Mouse (Mus musculus): ENCODE measurements around the gene Clstn2. TPM values are rescaled to one million over a fixed set of nuclear protein-coding genes. Genes with fewer than 3 reads are reported as not detected.

Clstn2 gene
- polyA plus RNA-seq, 1 experiment from 2014 or later = 0.54 TPM

DNA sequence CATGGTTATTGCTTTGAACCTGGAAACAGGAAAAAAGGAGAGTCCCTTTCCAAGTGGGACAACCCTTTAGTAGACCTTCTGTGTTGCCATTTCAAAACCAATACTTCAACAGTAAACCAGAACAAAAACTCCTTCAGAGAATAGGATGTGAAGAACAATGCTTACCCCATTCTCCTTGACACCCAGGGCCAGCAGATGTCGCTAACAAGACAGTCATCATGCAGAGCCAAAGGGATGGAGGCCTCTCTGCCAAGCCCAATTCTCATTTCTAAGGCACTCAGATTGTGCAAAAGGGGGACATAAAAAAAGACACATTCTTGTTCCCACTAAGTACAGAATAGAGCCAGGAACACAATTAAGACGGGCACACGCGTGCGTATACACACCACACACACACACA lies 16.4 kb downstream of the Clstn2 start:
- H3K9ac ChIP-seq = no peak overlapping the region
- H3K27me3 ChIP-seq (replicated peaks) = no peaks in the 10 kb centered on the region
- H3K4me1 ChIP-seq = no peaks in the 10 kb centered on the region
- 77% methylated on average over 5 of the region's 5 CpGs for WGBS (ENCODE audit: insufficient replicate concordance)
- no peaks in the 10 kb centered on the region for H3K9me3 ChIP-seq (replicated peaks)
- no peaks in the 10 kb centered on the region for H3K36me3 ChIP-seq
- no peak overlapping the region for H3K4me2 ChIP-seq
- no peak overlapping the region for H3K4me3 ChIP-seq
- H3K27ac ChIP-seq = no peak overlapping the region
- ATAC-seq = no peak

GRCm38 (mm10) chr9:97996349-97996748 lies 36.6 kb downstream of the Clstn2 start:
- Histone ChIP-seq H3K9me3 (replicated peaks) (no peaks in the 10 kb centered on the region), H3K36me3 (no peaks in the 10 kb centered on the region), H3K4me3 (no peak overlapping the region), H3K9ac (no peak overlapping the region), H3K27me3 (replicated peaks) (no peaks in the 10 kb centered on the region), H3K4me2 (no peak overlapping the region), H3K27ac (no peak overlapping the region), H3K4me1 (no peaks in the 10 kb centered on the region)
- WGBS (ENCODE audit: insufficient replicate concordance) = 64% methylated on average over 5 of the region's 5 CpGs
- no peak for ATAC-seq

GRCm38 (mm10) chr9:97995723-97996122 lies 37.3 kb downstream of the Clstn2 start:
- H3K36me3 ChIP-seq = no peaks in the 10 kb centered on the region
- ATAC-seq = no peak
- no peaks in the 10 kb centered on the region for H3K9me3 ChIP-seq (replicated peaks)
- no peak overlapping the region for H3K4me3 ChIP-seq
- H3K4me1 ChIP-seq = no peaks in the 10 kb centered on the region
- 56% methylated on average over 4 of the region's 4 CpGs for WGBS (ENCODE audit: insufficient replicate concordance)
- no peaks in the 10 kb centered on the region for H3K27me3 ChIP-seq (replicated peaks)
- no peak overlapping the region for H3K9ac ChIP-seq
- H3K27ac ChIP-seq = no peak overlapping the region
- H3K4me2 ChIP-seq = no peak overlapping the region

GRCm38 (mm10) chr9:97992131-97992530 lies 40.9 kb downstream of the Clstn2 start:
- no peak overlapping the region for H3K4me2 ChIP-seq
- no peak overlapping the region for H3K27ac ChIP-seq
- no peak for ATAC-seq
- 36% methylated on average over 4 of the region's 4 CpGs for WGBS (ENCODE audit: insufficient replicate concordance)
- H3K9ac ChIP-seq = no peak overlapping the region
- H3K9me3 ChIP-seq (replicated peaks) = no peaks in the 10 kb centered on the region
- no peaks in the 10 kb centered on the region for H3K27me3 ChIP-seq (replicated peaks)
- no peak overlapping the region for H3K4me3 ChIP-seq
- no peaks in the 10 kb centered on the region for H3K4me1 ChIP-seq
- no peaks in the 10 kb centered on the region for H3K36me3 ChIP-seq

- no peaks in the 10 kb centered on the region for H3K9me3 ChIP-seq (replicated peaks)
- H3K4me2 ChIP-seq = no peak overlapping the region
- no peaks in the 10 kb centered on the region for H3K4me1 ChIP-seq
- no peaks in the 10 kb centered on the region for H3K36me3 ChIP-seq
- H3K4me3 ChIP-seq = no peak overlapping the region
- H3K27ac ChIP-seq = no peak overlapping the region
- WGBS (ENCODE audit: insufficient replicate concordance) = 69% methylated on average over 3 of the region's 3 CpGs
- ATAC-seq = no peak
- no peak overlapping the region for H3K9ac ChIP-seq
- H3K27me3 ChIP-seq (replicated peaks) = no peaks in the 10 kb centered on the region
Observed at GRCm38 (mm10) chr9:97977339-97977738, 55.6 kb downstream of the Clstn2 start.

DNA sequence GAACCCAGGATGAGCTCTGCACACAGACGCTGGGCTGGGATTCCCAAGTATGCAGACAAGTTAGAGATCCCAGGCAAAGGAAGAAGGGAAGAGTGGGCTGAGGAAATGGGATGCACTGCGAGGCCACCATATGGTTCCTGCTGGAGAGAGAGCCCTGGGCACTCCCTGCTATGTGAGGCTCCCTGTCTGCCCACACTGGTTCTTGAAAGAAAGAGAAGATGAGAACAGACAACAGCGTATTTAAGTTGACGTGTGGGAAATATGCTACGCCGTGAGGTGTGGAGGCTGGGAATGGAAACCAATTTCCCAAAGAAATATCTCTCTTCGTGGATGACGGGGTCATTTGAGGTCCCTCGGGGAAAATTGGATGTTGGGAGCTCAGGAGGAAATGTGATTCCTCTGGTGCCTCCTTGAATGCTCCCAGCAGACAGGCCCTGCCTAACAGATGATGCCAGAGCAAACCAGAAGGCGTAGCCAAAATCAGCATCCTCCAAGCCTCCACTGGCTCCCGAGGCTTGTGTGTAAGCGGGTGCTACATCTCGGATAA lies 58.1 kb downstream of the Clstn2 start:
- Histone ChIP-seq H3K9ac (no peak overlapping the region), H3K4me2 (no peak overlapping the region), H3K4me3 (no peak overlapping the region), H3K27me3 (replicated peaks) (no peaks in the 10 kb centered on the region), H3K27ac (no peak overlapping the region), H3K9me3 (replicated peaks) (no peaks in the 10 kb centered on the region), H3K36me3 (no peaks in the 10 kb centered on the region), H3K4me1 (no peaks in the 10 kb centered on the region)
- ATAC-seq = no peak
- 63% methylated on average over 13 of the region's 13 CpGs for WGBS (ENCODE audit: insufficient replicate concordance)

DNA sequence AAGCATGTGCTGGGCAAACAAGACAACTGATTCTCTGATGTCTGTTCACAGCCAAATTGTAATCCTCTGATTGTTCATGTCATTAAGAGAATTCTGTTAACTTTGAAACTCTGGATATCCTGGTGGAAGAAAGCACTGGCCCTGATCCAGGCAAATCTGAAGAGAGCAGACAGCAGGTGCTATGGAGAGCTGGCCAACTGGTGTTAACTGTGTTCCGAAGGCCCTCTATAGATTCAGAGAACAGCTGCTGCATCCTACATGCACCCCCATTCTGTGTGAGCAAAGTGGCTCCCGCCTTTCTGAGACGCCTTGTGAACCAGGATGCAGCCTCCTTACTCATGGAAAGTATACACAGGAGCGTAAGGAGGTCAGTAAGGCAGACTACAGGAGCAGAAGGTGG lies 66.3 kb downstream of the Clstn2 start:
- Histone ChIP-seq H3K9me3 (replicated peaks) (no peaks in the 10 kb centered on the region), H3K4me2 (no peak overlapping the region), H3K27ac (no peak overlapping the region), H3K27me3 (replicated peaks) (no peaks in the 10 kb centered on the region), H3K36me3 (no peaks in the 10 kb centered on the region), H3K9ac (no peak overlapping the region), H3K4me1 (no peaks in the 10 kb centered on the region), H3K4me3 (no peak overlapping the region)
- ATAC-seq = no peak
- WGBS (ENCODE audit: insufficient replicate concordance) = 73% methylated on average over 4 of the region's 4 CpGs

GRCm38 (mm10) chr9:97957508-97957907 lies 75.5 kb downstream of the Clstn2 start:
- Histone ChIP-seq H3K9ac (no peak overlapping the region), H3K9me3 (replicated peaks) (no peaks in the 10 kb centered on the region), H3K4me2 (no peak overlapping the region), H3K27ac (no peak overlapping the region), H3K4me1 (no peaks in the 10 kb centered on the region), H3K4me3 (no peak overlapping the region), H3K27me3 (replicated peaks) (no peaks in the 10 kb centered on the region), H3K36me3 (no peaks in the 10 kb centered on the region)
- WGBS (ENCODE audit: insufficient replicate concordance) = 71% methylated on average over 8 of the region's 8 CpGs
- no peak for ATAC-seq

DNA sequence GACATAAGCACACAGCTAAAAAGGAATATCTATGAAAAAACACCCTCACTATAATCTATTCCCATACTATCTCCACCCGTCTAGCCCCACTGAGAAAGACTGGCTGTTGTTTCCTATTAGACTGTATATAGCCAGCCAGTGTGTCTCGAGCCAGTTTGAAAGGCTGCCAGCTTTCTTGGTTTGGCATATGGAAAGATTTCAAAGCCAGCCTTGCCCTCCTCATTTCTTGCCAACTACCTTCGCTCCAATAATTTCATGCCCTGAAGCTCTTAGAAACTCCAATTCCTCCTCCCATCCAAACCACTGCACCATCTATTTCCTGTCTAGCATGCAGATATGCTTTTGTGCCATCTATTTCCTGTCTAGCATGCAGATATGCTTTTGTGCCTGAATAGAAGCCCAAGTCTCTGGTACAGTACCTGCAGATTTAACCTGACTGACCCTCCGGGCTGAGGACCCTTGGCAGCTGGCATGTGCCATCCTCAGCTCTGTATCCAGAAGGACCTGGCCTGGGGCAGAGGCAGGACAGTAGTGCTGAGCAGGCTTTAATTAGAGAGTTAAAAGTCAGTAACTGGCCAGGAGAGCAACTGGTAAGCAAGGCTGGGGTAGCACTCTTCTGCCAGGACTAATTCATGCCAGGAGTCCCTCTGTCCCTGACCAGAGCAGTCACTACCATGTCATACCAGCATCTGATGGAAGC lies 76.4 kb downstream of the Clstn2 start:
- WGBS (ENCODE audit: insufficient replicate concordance) = 56% methylated on average over 4 of the region's 4 CpGs
- no peak overlapping the region for H3K9ac ChIP-seq
- H3K27me3 ChIP-seq (replicated peaks) = no peaks in the 10 kb centered on the region
- H3K36me3 ChIP-seq = no peaks in the 10 kb centered on the region
- H3K9me3 ChIP-seq (replicated peaks) = no peaks in the 10 kb centered on the region
- no peak for ATAC-seq
- no peak overlapping the region for H3K4me3 ChIP-seq
- H3K4me1 ChIP-seq = no peaks in the 10 kb centered on the region
- no peak overlapping the region for H3K4me2 ChIP-seq
- H3K27ac ChIP-seq = no peak overlapping the region

DNA sequence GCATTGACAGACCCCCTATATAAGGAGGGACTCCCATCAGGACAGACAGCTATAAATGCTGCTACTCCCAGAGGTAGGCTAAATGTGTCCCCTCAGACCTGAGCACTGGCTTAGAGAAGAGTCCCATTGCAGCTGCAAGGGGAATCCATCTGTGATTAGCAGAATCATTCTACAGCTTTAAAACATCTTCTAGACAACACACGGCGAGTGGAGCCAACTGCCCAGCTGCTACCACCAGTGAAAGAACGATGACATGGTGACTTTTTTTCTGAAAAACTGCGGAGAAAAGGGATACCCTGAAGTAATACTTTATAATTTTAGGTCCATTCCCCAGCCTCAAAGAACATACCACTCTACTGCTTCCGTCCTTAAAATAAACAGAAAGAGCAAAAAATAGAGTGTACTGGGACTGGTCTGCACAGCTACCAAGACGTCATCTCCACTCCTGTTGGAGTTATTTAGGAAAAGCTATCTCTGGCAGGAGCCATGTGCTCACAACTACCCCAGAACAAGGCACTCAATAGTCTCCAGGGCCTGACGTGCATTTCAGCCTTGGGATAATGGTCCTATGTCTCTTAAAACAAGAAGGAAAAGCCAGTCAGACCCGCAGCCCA lies 79.1 kb downstream of the Clstn2 start:
- no peaks in the 10 kb centered on the region for H3K4me1 ChIP-seq

DNA sequence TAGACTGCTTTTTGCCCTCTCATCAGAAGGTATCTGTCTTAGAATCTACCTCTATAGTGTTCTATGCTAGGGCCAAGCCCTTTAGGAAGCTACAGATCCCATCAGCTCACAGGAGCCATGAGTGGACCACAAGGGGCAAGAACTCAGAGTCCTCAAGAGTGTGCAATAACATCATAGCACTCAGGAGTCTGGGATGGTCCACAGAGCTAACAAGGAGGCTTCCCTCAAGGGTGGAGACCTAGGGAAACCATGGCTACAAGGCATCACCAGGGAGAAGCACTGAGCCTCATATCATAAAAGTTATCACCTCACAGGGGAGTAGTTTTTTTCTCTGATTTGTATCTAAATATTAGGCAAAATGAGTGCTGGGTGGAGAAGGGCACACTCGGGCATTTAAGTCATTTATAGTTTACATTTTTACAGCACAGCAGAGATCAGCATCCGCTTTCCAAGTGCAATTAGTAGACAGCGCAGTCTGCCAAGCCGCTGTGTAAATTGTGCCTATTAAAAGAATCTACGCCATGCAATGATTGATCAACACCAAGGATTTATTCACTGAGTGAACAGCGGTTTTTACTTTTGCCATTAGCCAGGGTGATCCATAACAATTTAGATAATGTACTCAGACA lies 82.5 kb downstream of the Clstn2 start:
- Histone ChIP-seq H3K4me3 (no peak overlapping the region), H3K27ac (no peak overlapping the region), H3K36me3 (no peaks in the 10 kb centered on the region), H3K4me2 (no peak overlapping the region), H3K9me3 (replicated peaks) (no peaks in the 10 kb centered on the region; the same call in 1 of the 2 replicates), H3K9ac (no peak overlapping the region), H3K4me1 (no peaks in the 10 kb centered on the region), H3K27me3 (replicated peaks) (no peaks in the 10 kb centered on the region)
- 72% methylated on average over 6 of the region's 6 CpGs for WGBS (ENCODE audit: insufficient replicate concordance)
- ATAC-seq = no peak

More for the DNA sequence above, 79.1 kb downstream of the Clstn2 start:
- Histone ChIP-seq H3K9ac (no peak overlapping the region), H3K27ac (no peak overlapping the region), H3K27me3 (replicated peaks) (no peaks in the 10 kb centered on the region), H3K4me3 (no peak overlapping the region), H3K4me2 (no peak overlapping the region), H3K36me3 (no peaks in the 10 kb centered on the region), H3K9me3 (replicated peaks) (no peaks in the 10 kb centered on the region)
- no peak for ATAC-seq
- 59% methylated on average over 8 of the region's 8 CpGs for WGBS (ENCODE audit: insufficient replicate concordance)

- no peak overlapping the region for H3K9ac ChIP-seq
- WGBS (ENCODE audit: insufficient replicate concordance) = 73% methylated on average over 4 of the region's 4 CpGs
- H3K4me3 ChIP-seq = no peak overlapping the region
- H3K27ac ChIP-seq = no peak overlapping the region
- no peaks in the 10 kb centered on the region for H3K27me3 ChIP-seq (replicated peaks)
- no peaks in the 10 kb centered on the region for H3K4me1 ChIP-seq
- no peaks in the 10 kb centered on the region for H3K36me3 ChIP-seq
- H3K9me3 ChIP-seq (replicated peaks) = no peaks in the 10 kb centered on the region
- no peak overlapping the region for H3K4me2 ChIP-seq
- no peak for ATAC-seq
Observed at GRCm38 (mm10) chr9:97919326-97919725, 113.7 kb downstream of the Clstn2 start.

All from liver, embryonic 12.5 days (tissue).